Mouse (Mus musculus) cerebellum, adult 8-10 months (tissue): Measurements from ENCODE around the gene Gm21882.
"Not testable (repeated sequence)": the region's sequence is repeated elsewhere in the genome, so short reads cannot be mapped to it uniquely, and the experiment has no call there.

ENCODE experiments used
- DNase-seq: peaks from one replicate; pipeline ENCODE4 v3.0.0; 2022

Gm21882 gene

DNA sequence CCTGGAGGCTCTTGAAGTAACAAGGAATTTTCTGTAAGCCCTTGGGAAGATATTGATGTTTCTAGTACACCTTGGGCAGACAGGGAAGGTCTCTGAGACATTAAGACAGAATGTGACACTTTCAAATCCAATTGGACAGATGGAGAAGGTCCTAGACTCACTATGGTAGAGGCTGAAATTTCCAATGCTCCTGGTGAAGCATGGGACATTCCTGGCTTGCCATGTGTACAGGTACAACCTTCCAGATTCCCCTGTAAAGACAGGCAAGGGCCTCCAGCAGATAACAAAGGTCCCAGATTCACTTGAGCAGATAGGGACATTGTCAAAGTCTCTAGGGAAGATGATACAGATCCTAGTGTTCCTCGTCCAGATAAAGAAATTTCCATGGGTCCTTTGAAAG is at the start of gene Gm21882:
Gene Gm21882 (minus strand): TSS at position 101 of the 400 bp plus-strand sequence.
- DNase-seq, result not testable (repeated sequence)
